In genomic region chr1:62743064-62743694, GRCm38 (mm10) we compare ENCODE assay signal across 12 mouse cellular contexts. TPM values are rescaled to one million over a fixed set of nuclear protein-coding genes. Genes with fewer than 3 reads are reported as not detected.
A peak's percentile ranks its signal among the peaks of the same experiment; 100 is the strongest.
DNase-seq lines count a peak whose midpoint lies in the region; ATAC-seq and TF ChIP-seq lines count a peak whose summit lies in the region.
"Had no signal": no experiment of that assay in that cellular context is flagged by ENCODE, and none has a peak within 500 bp of the region (broad histone marks: within the 10 kb centered on the region; RNA-seq: fewer than 3 reads in every experiment).

No protein-coding gene starts in this region.

- no peak overlapping the region for H3K27ac ChIP-seq in kidney, adult 2 months (ENCODE audit: insufficient read depth, low read depth, low read length)
- H3K27ac ChIP-seq in hindbrain, embryonic 14.5 days, result no peak overlapping the region
- H3K27ac ChIP-seq in neural tube, embryonic 15.5 days (replicated peaks), result peak overlapping the region; percentile 6

- TF ChIP-seq CTCF in kidney, adult 2 months (conservative IDR thresholded peaks at IDR 0.05; ENCODE audit: insufficient read depth, insufficient read length, low read depth, low read length), result no peak

- 45% methylated on average over 8 of the region's 8 CpGs for WGBS in kidney, adult 2 months
- 14% methylated on average over 8 of the region's 8 CpGs for WGBS in hindbrain, embryonic 14.5 days
- 8% methylated on average over 8 of the region's 8 CpGs for WGBS in neural tube, embryonic 15.5 days

- no peak overlapping the region for H3K4me2 ChIP-seq in hindbrain, embryonic 14.5 days (replicated peaks)
- no peak overlapping the region for H3K4me2 ChIP-seq in neural tube, embryonic 15.5 days

- H3K36me3 ChIP-seq in kidney, adult 2 months (ENCODE audit: control insufficient read depth, insufficient read depth, low read length), result no peaks in the 10 kb centered on the region
- peaks cover 55% of the 10 kb centered on the region for H3K36me3 ChIP-seq in hindbrain, embryonic 14.5 days (replicated peaks; ENCODE audit: control insufficient read depth, insufficient read depth)
- H3K36me3 ChIP-seq in neural tube, embryonic 15.5 days, result peaks cover 15% of the 10 kb centered on the region; the same call in 1 of the 2 replicates
- H3K36me3 ChIP-seq: G1E had no signal

- H3K9me3 ChIP-seq in hindbrain, embryonic 14.5 days (ENCODE audit: control insufficient read depth, low read length), result no peaks in the 10 kb centered on the region
- H3K9me3 ChIP-seq in neural tube, embryonic 15.5 days (replicated peaks), result no peaks in the 10 kb centered on the region
- H3K9me3 ChIP-seq: G1E had no signal

- no peak overlapping the region for H3K9ac ChIP-seq in hindbrain, embryonic 14.5 days
- H3K9ac ChIP-seq in neural tube, embryonic 15.5 days (replicated peaks), result no peak overlapping the region
- H3K9ac ChIP-seq: liver, postnatal 0 days had no signal

- no peaks in the 10 kb centered on the region for H3K27me3 ChIP-seq in kidney, adult 2 months (replicated peaks; ENCODE audit: control insufficient read depth, insufficient read depth, low read length)
- 0 out of 2 replicates have a peak, but pooled peaks cover 3% of the 10 kb centered on the region for H3K27me3 ChIP-seq in hindbrain, embryonic 14.5 days (ENCODE audit: control insufficient read depth, insufficient read depth, low read length)
- no peaks in the 10 kb centered on the region for H3K27me3 ChIP-seq in neural tube, embryonic 15.5 days (replicated peaks)

- DNase-seq in kidney, postnatal 10 days, result peak; percentile 12
- DNase-seq in kidney, adult 2 months, result no peak
- peak; percentile 63 for DNase-seq in embryo, embryonic 11 days
- no peak for DNase-seq in hindbrain, embryonic 14.5 days (ENCODE audit: low spot score)
- no peak for DNase-seq in spleen, postnatal 4 days (ENCODE audit: low spot score in 2 of 2)
- DNase-seq in right cerebral cortex, postnatal 14 days, result no peak
- no peak for DNase-seq in adrenal gland, adult 8-10 months
- DNase-seq: gastrocnemius, postnatal 10 days; kidney, postnatal 25 days; liver, postnatal 0 days had no signal

- H3K4me3 ChIP-seq in kidney, adult 2 months (ENCODE audit: insufficient read depth, low read depth, low read length), result no peak overlapping the region
- no peak overlapping the region for H3K4me3 ChIP-seq in hindbrain, embryonic 14.5 days (replicated peaks; ENCODE audit: low read length)
- H3K4me3 ChIP-seq in neural tube, embryonic 15.5 days (replicated peaks), result no peak overlapping the region

- peak; percentile 80; the same call in 1 of the 2 replicates for ATAC-seq in hindbrain, embryonic 14.5 days (ENCODE audit: low FRiP score)
- ATAC-seq in neural tube, embryonic 15.5 days (ENCODE audit: low FRiP score), result peak; percentile 46
- ATAC-seq: liver, postnatal 0 days had no signal

- no peaks in the 10 kb centered on the region for H3K4me1 ChIP-seq in kidney, adult 2 months (ENCODE audit: control insufficient read depth, insufficient read depth, low read length)
- no peaks in the 10 kb centered on the region; the same call in 1 of the 2 replicates for H3K4me1 ChIP-seq in hindbrain, embryonic 14.5 days (replicated peaks; ENCODE audit: control insufficient read depth, insufficient read depth, low read length)
- H3K4me1 ChIP-seq in neural tube, embryonic 15.5 days, result peaks cover 14% of the 10 kb centered on the region; the same call in 1 of the 2 replicates

- TF ChIP-seq POLR2A in kidney, adult 2 months (IDR thresholded peaks at IDR 0.05; ENCODE audit: low read depth, low read length), result no peak

RNA-seq across cellular contexts. Expression of gene Nrp2, which starts 40.1 kb away (rescaled TPM):
- polyA plus RNA-seq in kidney, adult 2 months (2012; rRNA removed), result 16.2 and 17.1 TPM in 2 replicates
- 34.1 and 34.5 TPM in 2 replicates for polyA plus RNA-seq in hindbrain, embryonic 14.5 days (2014; fragmentation: Nextera tagmentation; extraction: Ambion mirVana)
- polyA plus RNA-seq in neural tube, embryonic 15.5 days (2015; fragmentation: Nextera tagmentation; extraction: Ambion mirVana), result 33.4 and 35.6 TPM in 2 replicates
- 10 to 100 TPM; 38.0 to 54.0 (median 45.8) TPM for total RNA-seq in adrenal gland, adult 8-10 months (2022)

Comparison
In these comparisons a context has a peak if more than half of its experiments do, and no peak if none do; other contexts are left out.
1. DNase-seq: peak in kidney, postnatal 10 days (single experiment) and embryo, embryonic 11 days (single experiment); none in kidney, adult 2 months (single experiment), hindbrain, embryonic 14.5 days (single experiment), spleen, postnatal 4 days (0 of 2), right cerebral cortex, postnatal 14 days (single experiment) and adrenal gland, adult 8-10 months (single experiment).